ENCODE assay signal across 17 mouse cellular contexts in genomic region chr7:24402851-24403250, GRCm38 (mm10). TPM values are rescaled to one million over a fixed set of nuclear protein-coding genes. Genes with fewer than 3 reads are reported as not detected.
DNase-seq lines count a peak whose midpoint lies in the region; ATAC-seq and TF ChIP-seq lines count a peak whose summit lies in the region.
"Had no signal": no experiment of that assay in that cellular context is flagged by ENCODE, and none has a peak within 500 bp of the region (broad histone marks: within the 10 kb centered on the region; RNA-seq: fewer than 3 reads in every experiment).

No protein-coding gene starts in this region.

- intact Hi-C loops in gastrocnemius, adult 2 months (cut with DNase I) = no loop called here

- no peak for DNase-seq in gastrocnemius, adult 2 months
- no peak for DNase-seq in gastrocnemius, postnatal 10 days
- peak; percentile 51 for DNase-seq in liver, postnatal 0 days
- DNase-seq in liver (no peak), adipocyte (ENCODE audit: low spot score) (no peak)
- DNase-seq in brain, embryonic 14.5 days (ENCODE audit: low read depth) = no peak
- no peak for DNase-seq in embryo, embryonic 11 days
- DNase-seq: adrenal gland, adult 8-10 months; thymus, postnatal 14 days had no signal

- WGBS in liver, postnatal 0 days (ENCODE audit: insufficient replicate concordance) = 95% methylated on average over 9 of the region's 9 CpGs

- no peak overlapping the region for H3K9ac ChIP-seq in liver, postnatal 0 days (replicated peaks)
- H3K9ac ChIP-seq: forebrain, embryonic 12.5 days; lung, embryonic 15.5 days; midbrain, embryonic 15.5 days had no signal

- H3K4me2 ChIP-seq in liver, postnatal 0 days (ENCODE audit: low read depth, low read length) = no peak overlapping the region
- H3K4me2 ChIP-seq: forebrain, embryonic 12.5 days; lung, embryonic 15.5 days; midbrain, embryonic 15.5 days had no signal

- H3K36me3 ChIP-seq in liver, postnatal 0 days (replicated peaks; ENCODE audit: insufficient read depth, low read length) = peaks cover 35% of the 10 kb centered on the region
- H3K36me3 ChIP-seq in E14TG2a.4 (ENCODE audit: insufficient read depth, low read length) = peaks cover 44% of the 10 kb centered on the region

- H3K27me3 ChIP-seq in liver, postnatal 0 days (ENCODE audit: insufficient read depth, low read length) = no peaks in the 10 kb centered on the region
- H3K27me3 ChIP-seq in E14TG2a.4 (ENCODE audit: insufficient read depth, low read length) = no peaks in the 10 kb centered on the region
- H3K27me3 ChIP-seq: forebrain, embryonic 12.5 days; lung, embryonic 15.5 days; midbrain, embryonic 15.5 days had no signal

- ATAC-seq in liver, postnatal 0 days = no peak
- ATAC-seq: midbrain, embryonic 15.5 days had no signal

- no peak for TF ChIP-seq POLR2A in brain, embryonic 14.5 days (IDR thresholded peaks at IDR 0.05; ENCODE audit: borderline replicate concordance, extremely low read depth, insufficient read depth, insufficient read length, poor library complexity, severe bottlenecking)

- TF ChIP-seq CTCF in gastrocnemius, adult 2 months (IDR thresholded peaks at IDR 0.05) = peak; percentile 50
- peak; percentile 67 for TF ChIP-seq CTCF in liver, postnatal 0 days (IDR thresholded peaks at IDR 0.05; ENCODE audit: low read depth)
- peak; percentile 77 for TF ChIP-seq CTCF in E14TG2a.4 (conservative IDR thresholded peaks at IDR 0.05; ENCODE audit: low read length)
- peak; percentile 48; the same call in 1 of the 2 replicates for TF ChIP-seq CTCF in brain, embryonic 14.5 days (IDR thresholded peaks at IDR 0.05; ENCODE audit: borderline replicate concordance, extremely low read depth, insufficient read depth, insufficient read length)

- TF ChIP-seq EP300 in liver, postnatal 0 days (IDR thresholded peaks at IDR 0.05; ENCODE audit: low read depth) = no peak

- H3K4me3 ChIP-seq in gastrocnemius, adult 2 months = no peak overlapping the region
- no peak overlapping the region for H3K4me3 ChIP-seq in liver, postnatal 0 days (ENCODE audit: low read depth, low read length)
- H3K4me3 ChIP-seq in E14TG2a.4 (replicated peaks; ENCODE audit: low read length) = peak overlapping the region; percentile 45; the same call in 1 of the 2 replicates
- H3K4me3 ChIP-seq: forebrain, embryonic 12.5 days; lung, embryonic 15.5 days; midbrain, embryonic 15.5 days had no signal

- no peak overlapping the region for H3K27ac ChIP-seq in gastrocnemius, adult 2 months
- H3K27ac ChIP-seq in liver, postnatal 0 days (ENCODE audit: low read depth) = no peak overlapping the region
- H3K27ac ChIP-seq: forebrain, embryonic 12.5 days; lung, embryonic 15.5 days; midbrain, embryonic 15.5 days had no signal

- H3K4me1 ChIP-seq in liver, postnatal 0 days (ENCODE audit: insufficient read depth) = peaks cover 9% of the 10 kb centered on the region
- H3K4me1 ChIP-seq in E14TG2a.4 (replicated peaks; ENCODE audit: low read depth, low read length) = peaks cover 68% of the 10 kb centered on the region
- H3K4me1 ChIP-seq: lung, embryonic 15.5 days had no signal

- H3K9me3 ChIP-seq in liver, postnatal 0 days (ENCODE audit: low read length) = no peaks in the 10 kb centered on the region; the same call in 1 of the 2 replicates
- H3K9me3 ChIP-seq in E14TG2a.4 (ENCODE audit: low read length) = no peaks in the 10 kb centered on the region
- H3K9me3 ChIP-seq: lung, embryonic 15.5 days; midbrain, embryonic 15.5 days had no signal

RNA-seq across cellular contexts. Expression of gene Smg9, which starts 3.4 kb away (rescaled TPM):
- total RNA-seq in gastrocnemius, adult 2 months (2021) = 10 to 100 TPM in 1 of 2 experiments, 1 to 10 TPM in 1; 9.4 to 10.2 TPM
- 10 to 100 TPM; 15.4 to 17.1 TPM for total RNA-seq in gastrocnemius, postnatal 10 days (2021)
- 8.2 and 8.7 TPM in 2 replicates for polyA plus RNA-seq in liver, postnatal 0 days (2015; fragmentation: Nextera tagmentation; extraction: Ambion mirVana)
- 66.2 and 69.6 TPM in 2 replicates for polyA plus RNA-seq in brain, embryonic 14.5 days (2012; rRNA removed)

RNA-seq across cellular contexts. Expression of gene Kcnn4, which starts 32.8 kb away (rescaled TPM):
- total RNA-seq in gastrocnemius, adult 2 months (2021) = under 1 TPM; 0.25 to 0.64 TPM
- total RNA-seq in gastrocnemius, postnatal 10 days (2021) = 1 to 10 TPM in 1 of 2 experiments, under 1 TPM in 1; 0.14 to 1.8 TPM
- 41.0 and 41.9 TPM in 2 replicates for polyA plus RNA-seq in liver, postnatal 0 days (2015; fragmentation: Nextera tagmentation; extraction: Ambion mirVana)
- polyA plus RNA-seq in brain, embryonic 14.5 days (2012; rRNA removed) = 0.76 and 1.4 TPM in 2 replicates

RNA-seq across cellular contexts. Expression of gene Irgc1, which starts 49.2 kb away (rescaled TPM):
- total RNA-seq in gastrocnemius, adult 2 months (2021) = not detected
- total RNA-seq in gastrocnemius, postnatal 10 days (2021) = under 1 TPM in 1 of 2 experiments, not detected in 1; 0.21 TPM
- 0.18 and 0.28 TPM in 2 replicates for polyA plus RNA-seq in liver, postnatal 0 days (2015; fragmentation: Nextera tagmentation; extraction: Ambion mirVana)
- 0.05 TPM in 1 of 2 replicates, not detected in the other for polyA plus RNA-seq in brain, embryonic 14.5 days (2012; rRNA removed)
- total RNA-seq: adrenal gland, adult 8-10 months; heart, postnatal 25 days had no signal
- polyA plus RNA-seq: forebrain, embryonic 12.5 days; kidney, embryonic 14.5 days; lung, embryonic 15.5 days; midbrain, embryonic 15.5 days had no signal

RNA-seq across cellular contexts. Expression of gene Lypd5, which starts 53.9 kb away (rescaled TPM):
- total RNA-seq in gastrocnemius, adult 2 months (2021) = not detected
- total RNA-seq in gastrocnemius, postnatal 10 days (2021) = not detected
- polyA plus RNA-seq in liver, postnatal 0 days (2015; fragmentation: Nextera tagmentation; extraction: Ambion mirVana) = 0.06 TPM in 1 of 2 replicates, not detected in the other
- 0.07 and 0.11 TPM in 2 replicates for polyA plus RNA-seq in brain, embryonic 14.5 days (2012; rRNA removed)
- total RNA-seq: adrenal gland, adult 8-10 months; gastrocnemius, postnatal 4 days; heart, postnatal 25 days; neutrophil, adult 5-6 weeks had no signal
- polyA plus RNA-seq: forebrain, embryonic 12.5 days; kidney, embryonic 14.5 days; lung, embryonic 15.5 days; midbrain, embryonic 15.5 days had no signal

RNA-seq across cellular contexts. Expression of gene Plaur, which starts 59.4 kb away (rescaled TPM):
- total RNA-seq in gastrocnemius, adult 2 months (2021) = 1 to 10 TPM in 1 of 2 experiments, under 1 TPM in 1; 0.89 to 1.3 TPM
- 1 to 10 TPM; 2.0 to 3.0 TPM for total RNA-seq in gastrocnemius, postnatal 10 days (2021)
- polyA plus RNA-seq in liver, postnatal 0 days (2015; fragmentation: Nextera tagmentation; extraction: Ambion mirVana) = 9.3 and 10.8 TPM in 2 replicates
- polyA plus RNA-seq in brain, embryonic 14.5 days (2012; rRNA removed) = 1.4 and 2.1 TPM in 2 replicates
